Mouse (Mus musculus): ENCODE measurements around the gene Olfr90.

- no peak for TF ChIP-seq POLR2A (IDR thresholded peaks at IDR 0.05; ENCODE audit: borderline replicate concordance, low read depth, low read length)
- TF ChIP-seq CTCF (IDR thresholded peaks at IDR 0.05; ENCODE audit: low read depth, low read length) = no peak
Measured at GRCm38 (mm10) chr17:37063686-37064495, 24.4 kb downstream of the Olfr90 start.
